In the genomic region with DNA sequence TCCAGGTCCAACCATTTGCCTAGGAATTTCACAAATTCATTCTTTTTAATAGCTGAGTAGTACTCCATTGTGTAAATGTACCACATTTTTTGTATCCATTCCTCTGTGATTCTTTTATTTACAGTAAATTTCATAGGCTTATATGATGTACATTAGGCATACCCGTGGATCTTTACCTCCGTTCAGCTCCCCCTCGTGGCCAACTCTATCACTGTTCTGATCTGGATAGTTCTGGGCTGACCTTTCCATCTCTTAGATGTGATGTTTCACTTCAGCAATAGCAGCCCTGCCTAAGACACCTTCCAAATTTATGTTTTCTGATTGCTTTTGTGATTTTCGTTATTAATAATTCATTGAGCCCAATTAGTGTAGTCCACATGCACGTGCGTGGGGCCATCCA, we compare ENCODE assay signal across 14 mouse cellular contexts. TPM values are rescaled to one million over a fixed set of nuclear protein-coding genes. Genes with fewer than 3 reads are reported as not detected.
DNase-seq lines count a peak whose midpoint lies in the region; ATAC-seq lines count a peak whose summit lies in the region.
"Had no signal": no experiment of that assay in that cellular context is flagged by ENCODE, and none has a peak within 500 bp of the region (broad histone marks: within the 10 kb centered on the region; RNA-seq: fewer than 3 reads in every experiment).

No protein-coding gene starts in this region.

- ATAC-seq in kidney, embryonic 16.5 days (ENCODE audit: low FRiP score, low TSS enrichment): no peak
- ATAC-seq in forebrain, embryonic 16.5 days: no peak

- 80% methylated on average over 6 of the region's 6 CpGs for WGBS in kidney, embryonic 16.5 days
- WGBS in forebrain, embryonic 16.5 days: 78% methylated on average over 6 of the region's 6 CpGs

- no peaks in the 10 kb centered on the region for H3K36me3 ChIP-seq in kidney, embryonic 16.5 days (ENCODE audit: insufficient read depth, low read length)
- no peaks in the 10 kb centered on the region for H3K36me3 ChIP-seq in forebrain, embryonic 16.5 days (ENCODE audit: control insufficient read depth, insufficient read depth)
- H3K36me3 ChIP-seq: forebrain, embryonic 12.5 days; limb, embryonic 13.5 days; neural tube, embryonic 12.5 days; stomach, embryonic 15.5 days had no signal

- DNase-seq in adrenal gland, adult 18-20 months (ENCODE audit: low spot score in 2 of 2): peak; percentile 4 to 24
- no peak for DNase-seq in adrenal gland, adult 8-10 months
- DNase-seq in kidney, postnatal 10 days: peak; percentile 7
- peak; percentile 47 to 55 for DNase-seq in B cell, adult 2 months
- peak; percentile 4 for DNase-seq in c-Kit-positive CD71-negative TER-119-negative erythroid progenitor cells, embryonic 14.5 days (ENCODE audit: low read depth)
- no peak for DNase-seq in T-cell, adult 2 months (ENCODE audit: low spot score)
- DNase-seq: gastrocnemius, postnatal 14 days; kidney, adult 8-10 months had no signal

- no peaks in the 10 kb centered on the region for H3K4me1 ChIP-seq in kidney, embryonic 16.5 days (ENCODE audit: insufficient read depth, low read length)
- H3K4me1 ChIP-seq in forebrain, embryonic 16.5 days (replicated peaks; ENCODE audit: control insufficient read depth, insufficient read depth, low read length): no peaks in the 10 kb centered on the region
- H3K4me1 ChIP-seq: forebrain, embryonic 12.5 days; limb, embryonic 13.5 days; neural tube, embryonic 12.5 days; stomach, embryonic 15.5 days had no signal

- H3K27ac ChIP-seq in kidney, embryonic 16.5 days (ENCODE audit: low read length): no peak overlapping the region
- H3K27ac ChIP-seq in forebrain, embryonic 16.5 days (ENCODE audit: low read length): no peak overlapping the region
- H3K27ac ChIP-seq: forebrain, embryonic 12.5 days; limb, embryonic 13.5 days; neural tube, embryonic 12.5 days; stomach, embryonic 15.5 days had no signal

- H3K4me2 ChIP-seq in kidney, embryonic 16.5 days (replicated peaks; ENCODE audit: low read depth, low read length): no peak overlapping the region
- no peak overlapping the region for H3K4me2 ChIP-seq in forebrain, embryonic 16.5 days (ENCODE audit: low read length)
- H3K4me2 ChIP-seq: forebrain, embryonic 12.5 days; limb, embryonic 13.5 days; neural tube, embryonic 12.5 days; stomach, embryonic 15.5 days had no signal

- H3K9me3 ChIP-seq in kidney, embryonic 16.5 days (ENCODE audit: low read length): no peaks in the 10 kb centered on the region
- H3K9me3 ChIP-seq in forebrain, embryonic 16.5 days (ENCODE audit: control insufficient read depth, low read length): no peaks in the 10 kb centered on the region
- H3K9me3 ChIP-seq: forebrain, embryonic 12.5 days; limb, embryonic 13.5 days; neural tube, embryonic 12.5 days; stomach, embryonic 15.5 days had no signal

- H3K27me3 ChIP-seq in kidney, embryonic 16.5 days (ENCODE audit: insufficient read depth, low read length): no peaks in the 10 kb centered on the region
- H3K27me3 ChIP-seq in forebrain, embryonic 16.5 days (replicated peaks; ENCODE audit: control insufficient read depth, insufficient read depth, low read length): no peaks in the 10 kb centered on the region
- H3K27me3 ChIP-seq: forebrain, embryonic 12.5 days; limb, embryonic 13.5 days; neural tube, embryonic 12.5 days; stomach, embryonic 15.5 days had no signal

- H3K4me3 ChIP-seq in kidney, embryonic 16.5 days (ENCODE audit: low read length): no peak overlapping the region
- H3K4me3 ChIP-seq in forebrain, embryonic 16.5 days (replicated peaks; ENCODE audit: low read length): no peak overlapping the region
- H3K4me3 ChIP-seq: forebrain, embryonic 12.5 days; limb, embryonic 13.5 days; neural tube, embryonic 12.5 days; stomach, embryonic 15.5 days had no signal

- H3K9ac ChIP-seq in kidney, embryonic 16.5 days (replicated peaks; ENCODE audit: low read length): no peak overlapping the region
- H3K9ac ChIP-seq in forebrain, embryonic 16.5 days (replicated peaks; ENCODE audit: low read depth, low read length): no peak overlapping the region
- H3K9ac ChIP-seq: forebrain, embryonic 12.5 days; limb, embryonic 13.5 days; neural tube, embryonic 12.5 days; stomach, embryonic 15.5 days had no signal

RNA-seq across cellular contexts. Expression of a gene that starts 29.5 kb away (rescaled TPM):
- total RNA-seq in adrenal gland, adult 18-20 months (2021): 10 to 100 TPM in 1 of 2 experiments, 1 to 10 TPM in 1; 7.8 to 12.8 TPM
- 10 to 100 TPM in 2 of 4 experiments, 1 to 10 TPM in 2; 7.6 to 16.0 (median 10.2) TPM for total RNA-seq in adrenal gland, adult 8-10 months (2022)
- 9.1 and 9.7 TPM in 2 replicates for polyA plus RNA-seq in kidney, embryonic 16.5 days (2015; fragmentation: Nextera tagmentation; extraction: Ambion mirVana)
- polyA plus RNA-seq in forebrain, embryonic 16.5 days (2015; fragmentation: Nextera tagmentation; extraction: Ambion mirVana): 9.3 and 10.2 TPM in 2 replicates

Comparison
In these comparisons a context has a peak if more than half of its experiments do, and no peak if none do; other contexts are left out.
1. DNase-seq: peak in adrenal gland, adult 18-20 months (2 of 2), kidney, postnatal 10 days (single experiment), B cell, adult 2 months (2 of 2) and c-Kit-positive CD71-negative TER-119-negative erythroid progenitor cells, embryonic 14.5 days (single experiment); none in adrenal gland, adult 8-10 months (single experiment) and T-cell, adult 2 months (single experiment).